Mouse (Mus musculus): ENCODE data around the gene Echs1. TPM values are rescaled to one million over a fixed set of nuclear protein-coding genes. Genes with fewer than 3 reads are reported as not detected.

Gene Echs1
- total RNA-seq, 2 experiments from 2014 or later = 109 to 150 TPM

- no peak for ATAC-seq (replicated peaks; ENCODE audit: poor library complexity, severe bottlenecking)
These were observed 5.1 kb upstream of the Echs1 start for GRCm38 (mm10) chr7:140121338-140121910.

- ATAC-seq (replicated peaks; ENCODE audit: poor library complexity, severe bottlenecking) = no peak
These were observed 4.2 kb upstream of the Echs1 start for GRCm38 (mm10) chr7:140120484-140120883.

- peak; percentile 86 for ATAC-seq (replicated peaks; ENCODE audit: poor library complexity, severe bottlenecking)
These were observed 520 bp downstream of the Echs1 start, which contains the start of gene Paox for GRCm38 (mm10) chr7:140115583-140116328. Gene Paox, plus strand, starts transcription at chr7:140115799.

- peak; percentile 34 for ATAC-seq (replicated peaks; ENCODE audit: poor library complexity, severe bottlenecking)
These were observed 4.3 kb downstream of the Echs1 start for GRCm38 (mm10) chr7:140111943-140112342.

GRCm38 (mm10) chr7:140104009-140104408, 12.3 kb downstream of the Echs1 start:
- no peak for ATAC-seq (replicated peaks; ENCODE audit: poor library complexity, severe bottlenecking)

- ATAC-seq (replicated peaks; ENCODE audit: poor library complexity, severe bottlenecking) = peak; percentile 99
These were observed 14.0 kb downstream of the Echs1 start, which contains the start of gene Fuom for GRCm38 (mm10) chr7:140101993-140102860. Gene Fuom, minus strand, starts transcription at chr7:140102441.

- ATAC-seq (replicated peaks; ENCODE audit: poor library complexity, severe bottlenecking) = no peak
These were observed 14.8 kb downstream of the Echs1 start for GRCm38 (mm10) chr7:140101498-140101897.

- ATAC-seq (replicated peaks; ENCODE audit: poor library complexity, severe bottlenecking) = no peak
These were observed 17.8 kb downstream of the Echs1 start for GRCm38 (mm10) chr7:140098466-140098865.

GRCm38 (mm10) chr7:140096055-140096454, 20.2 kb downstream of the Echs1 start:
- peak; percentile 55 for ATAC-seq (replicated peaks; ENCODE audit: poor library complexity, severe bottlenecking)

GRCm38 (mm10) chr7:140095556-140095955, 20.7 kb downstream of the Echs1 start:
- ATAC-seq (replicated peaks; ENCODE audit: poor library complexity, severe bottlenecking) = no peak

- ATAC-seq (replicated peaks; ENCODE audit: poor library complexity, severe bottlenecking) = no peak
These were observed 21.3 kb downstream of the Echs1 start for GRCm38 (mm10) chr7:140094954-140095353.

GRCm38 (mm10) chr7:140092924-140093528, 23.2 kb downstream of the Echs1 start, which contains the start of gene Prap1:
Gene Prap1, plus strand, starts transcription at chr7:140093395.
- no peak for ATAC-seq (replicated peaks; ENCODE audit: poor library complexity, severe bottlenecking)

GRCm38 (mm10) chr7:140090601-140091000, 25.7 kb downstream of the Echs1 start:
- ATAC-seq (replicated peaks; ENCODE audit: poor library complexity, severe bottlenecking) = no peak

- peak; percentile 63 for ATAC-seq (replicated peaks; ENCODE audit: poor library complexity, severe bottlenecking)
These were observed 34.0 kb downstream of the Echs1 start, which contains the start of gene Caly for GRCm38 (mm10) chr7:140082242-140082678. Gene Caly, minus strand, starts transcription at chr7:140082548.

- no peak for ATAC-seq (replicated peaks; ENCODE audit: poor library complexity, severe bottlenecking)
These were observed 34.7 kb downstream of the Echs1 start for GRCm38 (mm10) chr7:140081408-140082241.

- peak; percentile 55 for ATAC-seq (replicated peaks; ENCODE audit: poor library complexity, severe bottlenecking)
These were observed 35.6 kb downstream of the Echs1 start for GRCm38 (mm10) chr7:140080503-140081156.

- peak; percentile 63 for ATAC-seq (replicated peaks; ENCODE audit: poor library complexity, severe bottlenecking)
These were observed 37.6 kb downstream of the Echs1 start for GRCm38 (mm10) chr7:140078711-140079110.

- peak; percentile 54 for ATAC-seq (replicated peaks; ENCODE audit: poor library complexity, severe bottlenecking)
These were observed 38.6 kb downstream of the Echs1 start for GRCm38 (mm10) chr7:140077698-140078097.

All from granulocyte monocyte progenitor cell, adult 5-6 weeks (primary cell).